Mouse (Mus musculus): Measurements from ENCODE around the gene Fsip1. TPM values are rescaled to one million over a fixed set of nuclear protein-coding genes. Genes with fewer than 3 reads are reported as not detected.

Fsip1 gene
- polyA plus RNA-seq, 1 experiment, result 29.8 TPM

DNA sequence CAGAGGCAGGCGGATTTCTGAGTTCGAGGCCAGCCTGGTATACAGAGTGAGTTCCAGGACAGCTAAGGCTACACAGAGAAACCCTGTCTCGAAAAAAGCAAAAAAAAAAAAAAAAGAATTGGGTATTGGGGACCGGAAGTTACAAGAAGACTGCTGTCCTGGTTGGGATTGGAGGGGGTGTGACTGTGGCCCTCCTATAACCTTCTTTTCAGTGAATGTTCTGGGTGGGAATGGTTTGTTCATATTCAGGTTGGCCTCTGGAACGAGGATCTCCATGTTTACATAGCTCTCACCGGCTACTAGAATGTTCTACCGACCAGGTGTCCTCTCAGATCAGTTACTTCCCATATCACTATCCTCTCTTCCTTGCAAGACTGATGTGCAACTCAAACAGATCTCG is 328 bp upstream of the Fsip1 start:
- H3K36me3 ChIP-seq (ENCODE audit: control insufficient read depth, insufficient read depth, low read length), result no peaks in the 10 kb centered on the region; the same call in 1 of the 2 replicates
- H3K27me3 ChIP-seq (ENCODE audit: control insufficient read depth, insufficient read depth, low read length), result no peaks in the 10 kb centered on the region
- TF ChIP-seq CTCF (IDR thresholded peaks at IDR 0.05; ENCODE audit: control insufficient read depth, insufficient read depth, insufficient replicate concordance, low read depth, low read length), result no peak
- no peak for TF ChIP-seq POLR2A (IDR thresholded peaks at IDR 0.05; ENCODE audit: control insufficient read depth, low read depth, low read length)
- H3K27ac ChIP-seq (ENCODE audit: control insufficient read depth, insufficient read depth, low read depth, low read length), result no peak overlapping the region
- peaks cover 2% of the 10 kb centered on the region; the same call in 1 of the 2 replicates for H3K4me1 ChIP-seq (ENCODE audit: control insufficient read depth, insufficient read depth, low read length)
- peak overlapping the region; percentile 95 for H3K4me3 ChIP-seq (ENCODE audit: control insufficient read depth, low read depth, low read length)

DNA sequence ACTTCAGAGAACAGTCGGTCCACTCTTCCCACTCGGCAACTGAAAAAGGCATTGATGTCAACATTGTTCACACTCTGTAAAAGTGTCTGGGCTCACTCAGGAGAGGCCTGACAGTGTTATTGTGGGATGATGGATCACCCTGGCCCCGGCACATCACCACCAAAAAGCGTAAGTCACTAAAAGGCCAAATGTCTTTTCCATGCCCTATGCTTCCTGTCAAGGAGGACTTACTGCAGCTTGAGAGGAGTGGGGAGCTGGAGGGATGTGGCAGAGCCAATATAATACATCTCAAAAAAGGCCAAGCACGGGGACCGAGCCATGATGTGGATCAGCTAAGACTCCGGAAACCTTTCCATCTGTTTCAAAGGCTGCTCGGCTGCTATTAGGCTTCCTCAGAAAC is 2.2 kb downstream of the Fsip1 start:
- no peaks in the 10 kb centered on the region for H3K27me3 ChIP-seq (ENCODE audit: control insufficient read depth, insufficient read depth, low read length)
- no peak for TF ChIP-seq POLR2A (IDR thresholded peaks at IDR 0.05; ENCODE audit: control insufficient read depth, low read depth, low read length)
- TF ChIP-seq CTCF (IDR thresholded peaks at IDR 0.05; ENCODE audit: control insufficient read depth, insufficient read depth, insufficient replicate concordance, low read depth, low read length), result no peak
- H3K27ac ChIP-seq (ENCODE audit: control insufficient read depth, insufficient read depth, low read depth, low read length), result no peak overlapping the region
- H3K36me3 ChIP-seq (ENCODE audit: control insufficient read depth, insufficient read depth, low read length), result no peaks in the 10 kb centered on the region; the same call in 1 of the 2 replicates
- peak overlapping the region; percentile 16 for H3K4me3 ChIP-seq (ENCODE audit: control insufficient read depth, low read depth, low read length)
- H3K4me1 ChIP-seq (ENCODE audit: control insufficient read depth, insufficient read depth, low read length), result peaks cover 2% of the 10 kb centered on the region; the same call in 1 of the 2 replicates

DNA sequence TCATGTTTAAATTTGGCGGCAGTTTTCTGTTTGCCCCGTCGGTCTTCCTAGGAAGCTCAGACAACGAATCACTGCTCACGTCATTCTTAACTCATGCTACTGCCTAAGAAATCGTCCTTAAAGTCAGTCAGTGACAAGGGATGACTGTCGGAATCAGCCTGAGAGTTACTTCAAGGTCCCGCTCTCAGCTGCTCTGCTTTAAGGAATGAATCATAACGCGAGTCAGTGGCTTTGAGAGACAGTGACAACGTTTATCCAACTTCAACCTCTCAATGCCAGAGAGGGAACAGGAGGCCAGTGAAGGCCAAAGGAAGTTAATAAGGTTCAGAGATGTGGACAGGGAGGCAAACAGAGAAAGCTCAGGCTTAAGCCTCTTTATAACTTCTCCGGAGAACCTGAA is 7.8 kb downstream of the Fsip1 start:
- no peak overlapping the region for H3K27ac ChIP-seq (ENCODE audit: control insufficient read depth, insufficient read depth, low read depth, low read length)
- no peaks in the 10 kb centered on the region for H3K27me3 ChIP-seq (ENCODE audit: control insufficient read depth, insufficient read depth, low read length)
- peaks cover 2% of the 10 kb centered on the region; the same call in 1 of the 2 replicates for H3K4me1 ChIP-seq (ENCODE audit: control insufficient read depth, insufficient read depth, low read length)
- no peak overlapping the region for H3K4me3 ChIP-seq (ENCODE audit: control insufficient read depth, low read depth, low read length)
- no peaks in the 10 kb centered on the region; the same call in 1 of the 2 replicates for H3K36me3 ChIP-seq (ENCODE audit: control insufficient read depth, insufficient read depth, low read length)
- TF ChIP-seq POLR2A (IDR thresholded peaks at IDR 0.05; ENCODE audit: control insufficient read depth, low read depth, low read length) (no peak), CTCF (IDR thresholded peaks at IDR 0.05; ENCODE audit: control insufficient read depth, insufficient read depth, insufficient replicate concordance, low read depth, low read length) (no peak)

DNA sequence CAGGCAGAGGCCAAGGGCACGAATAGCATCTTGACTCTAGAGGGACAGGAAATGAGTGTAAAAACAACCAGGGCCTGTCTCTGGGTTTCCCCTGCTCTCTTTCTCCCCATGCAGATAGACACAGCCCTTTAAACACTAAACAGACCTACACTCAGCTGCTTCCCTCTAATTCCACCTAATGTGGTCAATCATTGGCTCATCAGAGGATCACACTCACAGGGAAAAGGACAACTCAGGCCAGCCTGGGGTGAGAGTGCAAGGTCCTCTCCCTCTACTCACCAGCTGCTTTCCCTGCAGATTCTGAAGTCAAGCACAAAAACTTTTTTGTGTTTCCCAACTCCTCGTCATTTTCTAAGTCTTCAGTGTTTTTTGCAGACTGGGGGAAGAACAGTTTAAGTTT is 8.8 kb downstream of the Fsip1 start:
- H3K36me3 ChIP-seq (ENCODE audit: control insufficient read depth, insufficient read depth, low read length), result no peaks in the 10 kb centered on the region; the same call in 1 of the 2 replicates
- no peaks in the 10 kb centered on the region for H3K27me3 ChIP-seq (ENCODE audit: control insufficient read depth, insufficient read depth, low read length)
- no peak overlapping the region for H3K27ac ChIP-seq (ENCODE audit: control insufficient read depth, insufficient read depth, low read depth, low read length)
- TF ChIP-seq CTCF (IDR thresholded peaks at IDR 0.05; ENCODE audit: control insufficient read depth, insufficient read depth, insufficient replicate concordance, low read depth, low read length) (no peak), POLR2A (IDR thresholded peaks at IDR 0.05; ENCODE audit: control insufficient read depth, low read depth, low read length) (no peak)
- H3K4me3 ChIP-seq (ENCODE audit: control insufficient read depth, low read depth, low read length), result no peak overlapping the region
- H3K4me1 ChIP-seq (ENCODE audit: control insufficient read depth, insufficient read depth, low read length), result peaks cover 2% of the 10 kb centered on the region; the same call in 1 of the 2 replicates

DNA sequence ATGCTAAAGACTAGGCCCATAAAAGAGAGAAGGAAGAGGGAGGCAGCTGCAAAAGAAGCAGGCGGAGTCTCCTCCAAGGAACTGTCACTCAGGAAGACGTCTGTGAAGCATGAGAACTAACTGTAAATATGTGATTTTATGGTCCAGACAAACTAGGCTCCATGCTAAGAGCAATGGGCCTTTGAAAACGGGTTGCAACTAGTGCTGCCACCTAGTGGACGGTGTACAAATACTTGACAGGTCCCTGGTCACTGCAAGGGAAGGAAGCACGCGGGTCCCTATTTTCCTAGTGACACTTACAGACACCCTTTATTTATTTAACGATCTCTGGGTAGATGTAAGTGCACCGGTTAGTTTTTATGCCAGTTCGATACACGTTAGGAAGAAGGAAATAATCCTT is 10.9 kb downstream of the Fsip1 start:
- no peak for TF ChIP-seq POLR2A (IDR thresholded peaks at IDR 0.05; ENCODE audit: control insufficient read depth, low read depth, low read length)
- peak; percentile 62; the same call in 1 of the 2 replicates for TF ChIP-seq CTCF (IDR thresholded peaks at IDR 0.05; ENCODE audit: control insufficient read depth, insufficient read depth, insufficient replicate concordance, low read depth, low read length)
- H3K36me3 ChIP-seq (ENCODE audit: control insufficient read depth, insufficient read depth, low read length), result no peaks in the 10 kb centered on the region
- no peaks in the 10 kb centered on the region for H3K27me3 ChIP-seq (ENCODE audit: control insufficient read depth, insufficient read depth, low read length)
- peaks cover 2% of the 10 kb centered on the region; the same call in 1 of the 2 replicates for H3K4me1 ChIP-seq (ENCODE audit: control insufficient read depth, insufficient read depth, low read length)
- no peak overlapping the region for H3K27ac ChIP-seq (ENCODE audit: control insufficient read depth, insufficient read depth, low read depth, low read length)
- H3K4me3 ChIP-seq (ENCODE audit: control insufficient read depth, low read depth, low read length), result no peak overlapping the region

DNA sequence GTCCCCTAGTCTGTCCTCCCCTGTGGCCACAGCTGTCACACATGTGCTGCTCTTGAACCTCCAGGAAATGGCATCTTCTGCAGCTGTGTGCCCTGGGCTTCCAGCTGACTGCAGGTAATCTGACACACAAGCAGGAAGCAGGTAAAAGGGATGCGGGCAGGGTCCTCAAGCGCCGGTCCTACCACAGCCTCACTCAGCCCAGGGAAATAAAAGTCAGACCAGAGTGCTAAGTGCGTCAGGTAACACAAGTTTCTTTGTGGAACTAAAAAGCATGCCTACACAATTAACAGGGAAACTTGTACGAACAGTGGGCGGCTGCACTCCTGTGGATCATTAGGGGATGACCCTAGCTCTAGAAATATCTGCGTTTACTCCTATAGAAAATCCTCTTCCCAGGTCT is 20.6 kb downstream of the Fsip1 start:
- TF ChIP-seq CTCF (IDR thresholded peaks at IDR 0.05; ENCODE audit: control insufficient read depth, insufficient read depth, insufficient replicate concordance, low read depth, low read length), result no peak
- TF ChIP-seq POLR2A (IDR thresholded peaks at IDR 0.05; ENCODE audit: control insufficient read depth, low read depth, low read length), result no peak
- Histone ChIP-seq H3K27me3 (ENCODE audit: control insufficient read depth, insufficient read depth, low read length) (no peaks in the 10 kb centered on the region), H3K4me3 (ENCODE audit: control insufficient read depth, low read depth, low read length) (no peak overlapping the region), H3K4me1 (ENCODE audit: control insufficient read depth, insufficient read depth, low read length) (no peaks in the 10 kb centered on the region), H3K36me3 (ENCODE audit: control insufficient read depth, insufficient read depth, low read length) (no peaks in the 10 kb centered on the region), H3K27ac (ENCODE audit: control insufficient read depth, insufficient read depth, low read depth, low read length) (no peak overlapping the region)

DNA sequence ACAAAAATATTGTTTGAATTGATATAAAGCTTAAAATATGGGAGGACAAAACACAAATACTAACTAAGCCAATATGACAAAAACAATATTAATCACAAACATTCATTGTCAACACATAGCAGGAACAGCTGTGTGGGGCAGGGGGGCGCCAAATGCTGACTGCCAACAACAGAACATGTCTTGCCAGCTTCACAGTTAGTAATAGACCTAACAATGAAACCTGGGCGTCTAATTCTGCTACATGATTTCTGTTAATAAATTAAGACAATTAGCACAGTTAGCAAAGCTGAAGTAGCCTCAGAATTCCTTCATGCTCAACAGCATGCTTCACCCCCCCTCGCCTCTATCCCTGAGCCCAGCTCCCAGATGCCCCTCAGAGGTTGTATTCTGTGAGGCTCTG is 21.2 kb downstream of the Fsip1 start:
- H3K36me3 ChIP-seq (ENCODE audit: control insufficient read depth, insufficient read depth, low read length), result no peaks in the 10 kb centered on the region
- no peak overlapping the region for H3K4me3 ChIP-seq (ENCODE audit: control insufficient read depth, low read depth, low read length)
- TF ChIP-seq POLR2A (IDR thresholded peaks at IDR 0.05; ENCODE audit: control insufficient read depth, low read depth, low read length) (no peak), CTCF (IDR thresholded peaks at IDR 0.05; ENCODE audit: control insufficient read depth, insufficient read depth, insufficient replicate concordance, low read depth, low read length) (no peak)
- H3K27me3 ChIP-seq (ENCODE audit: control insufficient read depth, insufficient read depth, low read length), result no peaks in the 10 kb centered on the region
- H3K27ac ChIP-seq (ENCODE audit: control insufficient read depth, insufficient read depth, low read depth, low read length), result no peak overlapping the region
- no peaks in the 10 kb centered on the region for H3K4me1 ChIP-seq (ENCODE audit: control insufficient read depth, insufficient read depth, low read length)

DNA sequence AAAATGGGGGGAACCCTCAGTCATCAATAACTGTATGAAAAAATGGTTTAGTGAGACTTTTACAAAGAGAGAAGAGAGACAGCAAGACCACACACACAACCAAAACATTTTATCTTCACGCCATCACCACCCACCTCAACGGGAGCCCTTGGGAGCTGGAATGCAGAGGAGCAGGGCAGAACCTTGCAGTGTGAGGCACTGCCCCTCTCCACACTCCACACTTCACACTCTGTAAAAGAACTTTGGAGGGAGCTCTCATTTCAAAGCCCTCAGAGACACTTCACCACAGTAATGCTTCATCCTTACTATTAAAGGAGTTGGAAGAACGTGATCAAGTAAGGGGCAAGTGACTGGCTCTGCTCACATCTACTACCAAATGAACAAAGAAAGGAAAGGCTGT is 26.2 kb downstream of the Fsip1 start:
- no peaks in the 10 kb centered on the region for H3K4me1 ChIP-seq (ENCODE audit: control insufficient read depth, insufficient read depth, low read length)
- H3K36me3 ChIP-seq (ENCODE audit: control insufficient read depth, insufficient read depth, low read length), result no peaks in the 10 kb centered on the region
- no peaks in the 10 kb centered on the region for H3K27me3 ChIP-seq (ENCODE audit: control insufficient read depth, insufficient read depth, low read length)
- H3K27ac ChIP-seq (ENCODE audit: control insufficient read depth, insufficient read depth, low read depth, low read length), result no peak overlapping the region
- H3K4me3 ChIP-seq (ENCODE audit: control insufficient read depth, low read depth, low read length), result no peak overlapping the region
- TF ChIP-seq POLR2A (IDR thresholded peaks at IDR 0.05; ENCODE audit: control insufficient read depth, low read depth, low read length), result no peak
- no peak for TF ChIP-seq CTCF (IDR thresholded peaks at IDR 0.05; ENCODE audit: control insufficient read depth, insufficient read depth, insufficient replicate concordance, low read depth, low read length)

All from testis, adult 2 months (tissue).